Mouse (Mus musculus) E14TG2a.4 (cell line): ENCODE measurements around the gene Atp6v0b.

Source experiments
- CTCF ChIP-seq: conservative IDR thresholded peaks from 2 replicates; pipeline ENCODE4 v1.5.1; 2014; ENCODE audit warnings: low read length
- NANOG ChIP-seq: IDR thresholded peaks from 2 replicates; pipeline ENCODE4 v1.6.1; 2014; ENCODE audit warnings: borderline replicate concordance, low read length, mixed read lengths

- TF ChIP-seq CTCF, result no peak
- no peak for TF ChIP-seq NANOG
Observed at GRCm38 (mm10) chr4:117850176-117850575, 37.0 kb downstream of the Atp6v0b start.
